Mouse (Mus musculus): ENCODE results near the gene Map6. TPM values are rescaled to one million over a fixed set of nuclear protein-coding genes. Genes with fewer than 3 reads are reported as not detected.
A peak's percentile ranks its signal among the peaks of the same experiment; 100 is the strongest.

Gene Map6
- 2.5 and 3.2 TPM in 2 replicates for polyA plus RNA-seq (2015; fragmentation: Nextera tagmentation; extraction: Ambion mirVana)

- ATAC-seq (ENCODE audit: extremely low read depth, insufficient number of reproducible peaks, low FRiP score, low TSS enrichment) = no peak
- H3K9ac ChIP-seq = peak within 1 kb of the TSS; percentile 73
- 0 out of 2 replicates have a peak within 1 kb of the TSS, but pooled peaks have one; percentile 21 for H3K27ac ChIP-seq (replicated peaks)
- H3K9me3 ChIP-seq = no peaks in the 10 kb centered on the region
- H3K4me2 ChIP-seq = peak within 1 kb of the TSS; percentile 95
- H3K36me3 ChIP-seq = no peaks in the 10 kb centered on the region
- peaks cover 41% of the 10 kb centered on the region for H3K4me1 ChIP-seq
- under 1% methylated on average over 34 of the region's 34 CpGs for WGBS
- peaks cover 78% of the 10 kb centered on the region for H3K27me3 ChIP-seq (replicated peaks)
- H3K4me3 ChIP-seq = peak within 1 kb of the TSS; percentile 62
Measured at GRCm38 (mm10) chr7:99267251-99267896, at the start of gene Map6. Gene Map6 (plus strand): TSS chr7:99267447.

DNA sequence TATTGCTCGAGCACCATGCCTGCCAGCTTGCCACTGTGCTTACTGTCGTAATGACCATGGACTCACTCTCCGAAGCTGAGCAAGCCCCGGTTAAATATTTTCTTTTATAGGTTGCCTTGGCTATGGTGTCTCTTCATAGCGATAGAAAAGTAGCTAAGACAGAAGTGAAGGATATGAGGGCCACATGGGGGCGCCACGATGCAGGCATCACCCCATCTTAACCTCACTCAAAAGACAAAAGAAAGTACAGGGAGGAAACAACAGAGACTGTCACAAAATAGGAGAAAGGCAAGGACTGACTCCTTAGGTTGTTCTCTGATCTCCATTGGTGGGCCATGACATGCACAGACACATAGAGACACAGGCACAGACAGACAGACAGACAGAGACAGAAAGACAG, 43.0 kb upstream of the Map6 start:
- no peak overlapping the region for H3K27ac ChIP-seq (replicated peaks)
- no peaks in the 10 kb centered on the region for H3K36me3 ChIP-seq
- WGBS = 69% methylated on average over 7 of the region's 7 CpGs
- H3K4me2 ChIP-seq = no peak overlapping the region
- H3K4me3 ChIP-seq = no peak overlapping the region
- H3K9me3 ChIP-seq = no peaks in the 10 kb centered on the region
- no peak for ATAC-seq (ENCODE audit: extremely low read depth, insufficient number of reproducible peaks, low FRiP score, low TSS enrichment)
- H3K27me3 ChIP-seq (replicated peaks) = no peaks in the 10 kb centered on the region; the same call in 1 of the 2 replicates
- no peaks in the 10 kb centered on the region for H3K4me1 ChIP-seq
- no peak overlapping the region for H3K9ac ChIP-seq

- ATAC-seq (ENCODE audit: extremely low read depth, insufficient number of reproducible peaks, low FRiP score, low TSS enrichment) = no peak
- 50% methylated on average over 1 of the region's 1 CpGs for WGBS
Measured at GRCm38 (mm10) chr7:99224648-99225190, 42.5 kb upstream of the Map6 start.

GRCm38 (mm10) chr7:99225421-99225820, 41.8 kb upstream of the Map6 start:
- 74% methylated on average over 6 of the region's 6 CpGs for WGBS
- Histone ChIP-seq H3K9ac (no peak overlapping the region), H3K27ac (replicated peaks) (no peak overlapping the region), H3K27me3 (replicated peaks) (no peaks in the 10 kb centered on the region; the same call in 1 of the 2 replicates), H3K36me3 (no peaks in the 10 kb centered on the region), H3K4me3 (no peak overlapping the region), H3K9me3 (no peaks in the 10 kb centered on the region), H3K4me1 (no peaks in the 10 kb centered on the region), H3K4me2 (no peak overlapping the region)
- no peak for ATAC-seq (ENCODE audit: extremely low read depth, insufficient number of reproducible peaks, low FRiP score, low TSS enrichment)

More at GRCm38 (mm10) chr7:99224648-99225190, 42.5 kb upstream of the Map6 start:
- no peaks in the 10 kb centered on the region for H3K4me1 ChIP-seq
- no peak overlapping the region for H3K9ac ChIP-seq
- H3K9me3 ChIP-seq = no peaks in the 10 kb centered on the region
- H3K27me3 ChIP-seq (replicated peaks) = no peaks in the 10 kb centered on the region; the same call in 1 of the 2 replicates
- H3K36me3 ChIP-seq = no peaks in the 10 kb centered on the region
- no peak overlapping the region for H3K27ac ChIP-seq (replicated peaks)
- H3K4me3 ChIP-seq = no peak overlapping the region
- no peak overlapping the region for H3K4me2 ChIP-seq

DNA sequence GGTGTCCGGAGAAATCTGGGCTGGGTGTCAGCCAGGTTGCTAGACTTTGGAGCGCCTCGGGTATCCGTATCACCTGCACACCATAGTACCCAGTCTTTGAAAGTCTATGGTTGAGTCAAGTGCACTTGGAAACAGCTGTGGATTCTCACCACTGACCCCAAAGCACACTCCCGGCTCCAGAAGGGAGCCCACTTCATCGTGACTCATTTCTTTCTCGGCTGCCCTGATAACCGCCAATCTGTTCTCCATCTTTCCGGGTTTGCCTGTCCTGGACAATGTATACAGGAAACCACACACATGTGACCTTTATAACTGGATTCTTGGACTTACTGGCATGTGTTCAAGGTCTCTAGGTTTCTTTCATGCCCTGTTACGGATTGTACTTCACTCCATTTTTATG, 40.6 kb upstream of the Map6 start:
- 77% methylated on average over 10 of the region's 10 CpGs for WGBS
- no peaks in the 10 kb centered on the region; the same call in 1 of the 2 replicates for H3K27me3 ChIP-seq (replicated peaks)
- H3K4me2 ChIP-seq = no peak overlapping the region
- ATAC-seq (ENCODE audit: extremely low read depth, insufficient number of reproducible peaks, low FRiP score, low TSS enrichment) = no peak
- H3K4me1 ChIP-seq = no peaks in the 10 kb centered on the region
- H3K9ac ChIP-seq = no peak overlapping the region
- H3K27ac ChIP-seq (replicated peaks) = no peak overlapping the region
- no peak overlapping the region for H3K4me3 ChIP-seq
- H3K36me3 ChIP-seq = no peaks in the 10 kb centered on the region
- no peaks in the 10 kb centered on the region for H3K9me3 ChIP-seq

DNA sequence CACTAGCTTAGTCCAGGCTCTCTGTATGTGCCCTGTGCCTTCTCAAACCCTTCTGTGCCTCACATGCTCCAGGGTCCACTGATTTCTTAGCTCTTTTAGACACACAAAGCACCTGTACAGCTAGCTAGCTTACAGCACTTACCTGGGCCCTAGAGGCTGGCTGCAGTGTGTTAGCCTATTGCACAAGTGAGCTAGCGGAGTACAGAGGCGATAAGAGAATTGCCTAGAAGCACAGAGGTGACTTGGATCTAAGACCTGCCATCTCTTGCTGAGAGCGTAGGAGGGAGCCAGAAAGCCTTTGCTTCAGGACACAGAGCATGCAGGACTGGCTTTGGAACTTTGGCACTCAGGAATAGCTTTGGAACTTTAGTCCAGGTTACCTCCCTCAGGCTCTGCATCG, 40.0 kb upstream of the Map6 start:
- ATAC-seq (ENCODE audit: extremely low read depth, insufficient number of reproducible peaks, low FRiP score, low TSS enrichment) = no peak
- 90% methylated on average over 4 of the region's 4 CpGs for WGBS
- Histone ChIP-seq H3K27me3 (replicated peaks) (no peaks in the 10 kb centered on the region; the same call in 1 of the 2 replicates), H3K9me3 (no peaks in the 10 kb centered on the region), H3K27ac (replicated peaks) (no peak overlapping the region), H3K36me3 (no peaks in the 10 kb centered on the region), H3K4me1 (no peaks in the 10 kb centered on the region), H3K4me3 (no peak overlapping the region), H3K9ac (no peak overlapping the region), H3K4me2 (no peak overlapping the region)

- H3K9me3 ChIP-seq = no peaks in the 10 kb centered on the region
- no peak overlapping the region for H3K9ac ChIP-seq
- no peaks in the 10 kb centered on the region for H3K27me3 ChIP-seq (replicated peaks)
- no peaks in the 10 kb centered on the region for H3K4me1 ChIP-seq
- H3K27ac ChIP-seq (replicated peaks) = no peak overlapping the region
- ATAC-seq (ENCODE audit: extremely low read depth, insufficient number of reproducible peaks, low FRiP score, low TSS enrichment) = no peak
- H3K4me3 ChIP-seq = no peak overlapping the region
- WGBS = 58% methylated on average over 8 of the region's 8 CpGs
- H3K36me3 ChIP-seq = no peaks in the 10 kb centered on the region
- H3K4me2 ChIP-seq = no peak overlapping the region
Measured at GRCm38 (mm10) chr7:99228825-99229224, 38.4 kb upstream of the Map6 start.

- no peak overlapping the region for H3K9ac ChIP-seq
- no peak for ATAC-seq (ENCODE audit: extremely low read depth, insufficient number of reproducible peaks, low FRiP score, low TSS enrichment)
- WGBS = 7% methylated on average over 2 of the region's 2 CpGs
- no peaks in the 10 kb centered on the region for H3K9me3 ChIP-seq
- no peak overlapping the region for H3K4me2 ChIP-seq
- no peaks in the 10 kb centered on the region for H3K36me3 ChIP-seq
- no peak overlapping the region for H3K27ac ChIP-seq (replicated peaks)
- no peaks in the 10 kb centered on the region for H3K4me1 ChIP-seq
- H3K27me3 ChIP-seq (replicated peaks) = no peaks in the 10 kb centered on the region
- no peak overlapping the region for H3K4me3 ChIP-seq
Measured at GRCm38 (mm10) chr7:99229411-99229810, 37.8 kb upstream of the Map6 start.

DNA sequence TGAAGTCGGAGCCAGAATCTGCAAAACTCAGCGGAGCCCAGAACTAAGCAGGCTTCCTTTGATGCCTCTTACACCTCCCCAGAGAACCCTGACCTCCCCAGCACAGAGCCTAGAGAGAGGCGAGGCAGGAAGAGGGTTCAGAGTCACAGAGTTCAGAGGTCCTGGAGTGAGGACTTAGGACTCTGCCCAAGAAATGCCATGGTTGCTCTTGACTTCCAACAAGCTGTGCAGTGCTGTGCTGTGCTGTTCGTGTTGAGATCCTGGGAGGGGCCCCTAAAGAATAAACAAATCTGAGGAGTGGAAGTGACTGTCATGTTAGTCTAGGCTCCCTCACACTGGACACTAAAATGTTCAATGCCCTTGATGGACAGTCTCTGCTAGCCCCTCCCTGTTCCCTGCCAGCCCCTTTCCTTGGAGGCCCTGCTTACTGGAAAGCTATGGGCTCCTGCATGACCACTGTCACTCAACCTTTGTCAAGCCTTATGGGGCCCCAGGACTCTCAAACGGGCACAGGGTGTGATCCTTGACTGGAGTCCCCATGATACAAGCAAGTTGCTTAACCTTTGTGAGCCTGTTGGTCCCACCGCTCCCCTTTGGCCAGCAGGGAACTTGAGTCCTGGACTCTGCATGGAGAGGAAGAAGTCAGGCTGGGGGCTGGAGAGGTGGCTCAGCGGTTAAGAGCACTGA, 37.0 kb upstream of the Map6 start:
- Histone ChIP-seq H3K9ac (no peak overlapping the region), H3K4me2 (no peak overlapping the region), H3K36me3 (no peaks in the 10 kb centered on the region), H3K4me3 (no peak overlapping the region), H3K27ac (replicated peaks) (no peak overlapping the region), H3K27me3 (replicated peaks) (no peaks in the 10 kb centered on the region), H3K4me1 (no peaks in the 10 kb centered on the region), H3K9me3 (no peaks in the 10 kb centered on the region)
- WGBS = 68% methylated on average over 7 of the region's 7 CpGs
- ATAC-seq (ENCODE audit: extremely low read depth, insufficient number of reproducible peaks, low FRiP score, low TSS enrichment) = no peak

- 69% methylated on average over 6 of the region's 6 CpGs for WGBS
- peaks cover 5% of the 10 kb centered on the region for H3K27me3 ChIP-seq (replicated peaks)
- peaks cover 6% of the 10 kb centered on the region for H3K4me1 ChIP-seq
Measured at GRCm38 (mm10) chr7:99232571-99232970, 34.7 kb upstream of the Map6 start.

DNA sequence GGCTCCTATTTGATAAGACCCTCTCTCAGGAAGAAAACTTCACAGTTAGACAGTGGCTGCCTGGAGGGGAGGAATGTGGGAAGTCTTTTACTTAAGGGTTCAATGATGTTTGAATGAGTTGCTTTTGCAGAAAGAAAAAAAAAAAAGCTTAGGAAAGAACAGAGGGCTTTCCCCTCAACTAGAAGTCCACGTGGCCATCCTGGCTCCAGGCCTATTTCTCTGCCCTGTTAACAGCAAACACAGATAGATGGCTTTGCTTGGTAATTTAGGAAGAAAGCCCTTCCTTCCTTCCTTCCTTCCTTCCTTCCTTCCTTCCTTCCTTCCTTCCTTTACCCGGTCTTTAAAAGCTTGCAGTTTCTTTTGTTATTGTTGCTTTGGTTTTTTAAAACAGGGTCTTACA, 32.3 kb upstream of the Map6 start:
- Histone ChIP-seq H3K4me1 (peaks cover 17% of the 10 kb centered on the region), H3K9me3 (no peaks in the 10 kb centered on the region), H3K4me2 (no peak overlapping the region), H3K36me3 (no peaks in the 10 kb centered on the region), H3K9ac (no peak overlapping the region), H3K27me3 (replicated peaks) (peaks cover 19% of the 10 kb centered on the region), H3K27ac (replicated peaks) (no peak overlapping the region), H3K4me3 (no peak overlapping the region)
- ATAC-seq (ENCODE audit: extremely low read depth, insufficient number of reproducible peaks, low FRiP score, low TSS enrichment) = no peak
- 40% methylated on average over 2 of the region's 2 CpGs for WGBS

More at GRCm38 (mm10) chr7:99232571-99232970, 34.7 kb upstream of the Map6 start:
- ATAC-seq (ENCODE audit: extremely low read depth, insufficient number of reproducible peaks, low FRiP score, low TSS enrichment) = no peak
- H3K9ac ChIP-seq = no peak overlapping the region
- no peak overlapping the region for H3K4me2 ChIP-seq
- H3K27ac ChIP-seq (replicated peaks) = no peak overlapping the region
- H3K4me3 ChIP-seq = no peak overlapping the region
- no peaks in the 10 kb centered on the region for H3K36me3 ChIP-seq
- H3K9me3 ChIP-seq = no peaks in the 10 kb centered on the region

Measured in heart, embryonic 13.5 days (tissue).